Mouse (Mus musculus) urinary bladder, postnatal 4 days (tissue): ENCODE data around the gene Tspan18.

ENCODE experiments used
- DNase-seq, 2 experiments: peaks; one replicate each; pipeline ENCODE4 v3.0.0; 2021 to 2022; ENCODE audit warnings: low spot score in 2 of 2

Gene Tspan18

GRCm38 (mm10) chr2:93333817-93334731, at the start of gene Tspan18:
Gene Tspan18, minus strand, starts transcription at chr2:93334505.
- peak; percentile 72 to 77 for DNase-seq

GRCm38 (mm10) chr2:93383831-93384230, 49.5 kb upstream of the Tspan18 start:
- no peak for DNase-seq

- DNase-seq, result no peak
Observed at GRCm38 (mm10) chr2:93380680-93381089, 46.4 kb upstream of the Tspan18 start.

GRCm38 (mm10) chr2:93377797-93378196, 43.5 kb upstream of the Tspan18 start:
- no peak for DNase-seq

GRCm38 (mm10) chr2:93377157-93377556, 42.9 kb upstream of the Tspan18 start:
- no peak for DNase-seq

GRCm38 (mm10) chr2:93372872-93373271, 38.6 kb upstream of the Tspan18 start:
- DNase-seq, result no peak

- DNase-seq, result no peak
Observed at GRCm38 (mm10) chr2:93372097-93372571, 37.8 kb upstream of the Tspan18 start.

- no peak for DNase-seq
Observed at GRCm38 (mm10) chr2:93368954-93369353, 34.6 kb upstream of the Tspan18 start.

GRCm38 (mm10) chr2:93367962-93368361, 33.7 kb upstream of the Tspan18 start:
- no peak for DNase-seq

GRCm38 (mm10) chr2:93365411-93365810, 31.1 kb upstream of the Tspan18 start:
- no peak for DNase-seq

- no peak for DNase-seq
Observed at GRCm38 (mm10) chr2:93364951-93365350, 30.6 kb upstream of the Tspan18 start.

GRCm38 (mm10) chr2:93361454-93361853, 27.1 kb upstream of the Tspan18 start:
- no peak for DNase-seq

GRCm38 (mm10) chr2:93360310-93360709, 26.0 kb upstream of the Tspan18 start:
- no peak for DNase-seq

- DNase-seq, result no peak
Observed at GRCm38 (mm10) chr2:93357391-93357790, 23.1 kb upstream of the Tspan18 start.

- DNase-seq, result no peak
Observed at GRCm38 (mm10) chr2:93355845-93356244, 21.5 kb upstream of the Tspan18 start.

- no peak for DNase-seq
Observed at GRCm38 (mm10) chr2:93354621-93355020, 20.3 kb upstream of the Tspan18 start.

- no peak for DNase-seq
Observed at GRCm38 (mm10) chr2:93353725-93354124, 19.4 kb upstream of the Tspan18 start.

- no peak for DNase-seq
Observed at GRCm38 (mm10) chr2:93352915-93353685, 18.8 kb upstream of the Tspan18 start.

GRCm38 (mm10) chr2:93351352-93351751, 17.0 kb upstream of the Tspan18 start:
- no peak for DNase-seq

- DNase-seq, result no peak
Observed at GRCm38 (mm10) chr2:93347018-93347417, 12.7 kb upstream of the Tspan18 start.

- DNase-seq, result no peak
Observed at GRCm38 (mm10) chr2:93346609-93347008, 12.3 kb upstream of the Tspan18 start.

GRCm38 (mm10) chr2:93345663-93346268, 11.5 kb upstream of the Tspan18 start:
- no peak for DNase-seq
